Mouse (Mus musculus) naive thymus-derived CD4-positive, alpha-beta T cell, adult 2 months (primary cell): Measurements from ENCODE around the gene Clcf1.

Experiments used
- DNase-seq: peaks from one replicate; pipeline ENCODE4 v3.0.0-alpha.2; 2011; ENCODE audit warnings: low read depth

The Clcf1 gene

GRCm38 (mm10) chr19:4214071-4214770, at the start of gene Clcf1, which contains the start of gene AC109138.7:
Gene Clcf1, plus strand, starts transcription at chr19:4214238.
Gene AC109138.7, plus strand, starts transcription at chr19:4214357.
- peak; percentile 90 for DNase-seq

GRCm38 (mm10) chr19:4164721-4165120, 49.3 kb upstream of the Clcf1 start:
- DNase-seq, result no peak

GRCm38 (mm10) chr19:4166678-4167476, 47.2 kb upstream of the Clcf1 start:
- DNase-seq, result no peak

- peak; percentile 99 for DNase-seq
These were observed 44.7 kb upstream of the Clcf1 start for GRCm38 (mm10) chr19:4169378-4169784.

- DNase-seq, result no peak
These were observed 44.2 kb upstream of the Clcf1 start for GRCm38 (mm10) chr19:4169810-4170209.

- no peak for DNase-seq
These were observed 43.2 kb upstream of the Clcf1 start for GRCm38 (mm10) chr19:4170723-4171392.

GRCm38 (mm10) chr19:4171393-4172290, 42.4 kb upstream of the Clcf1 start:
- no peak for DNase-seq

- DNase-seq, result no peak
These were observed 41.1 kb upstream of the Clcf1 start for GRCm38 (mm10) chr19:4172925-4173324.

- no peak for DNase-seq
These were observed 38.6 kb upstream of the Clcf1 start, which contains the start of gene Carns1 for GRCm38 (mm10) chr19:4175368-4175947. Gene Carns1, minus strand, starts transcription at chr19:4175479.

- no peak for DNase-seq
These were observed 33.6 kb upstream of the Clcf1 start for GRCm38 (mm10) chr19:4180411-4180810.

GRCm38 (mm10) chr19:4181892-4182291, 32.1 kb upstream of the Clcf1 start:
- peak; percentile 77 for DNase-seq

GRCm38 (mm10) chr19:4183689-4184088, 30.3 kb upstream of the Clcf1 start:
- DNase-seq, result no peak

GRCm38 (mm10) chr19:4184976-4185975, 28.8 kb upstream of the Clcf1 start:
- peak; percentile 88 for DNase-seq

- no peak for DNase-seq
These were observed 26.7 kb upstream of the Clcf1 start for GRCm38 (mm10) chr19:4187303-4187702.

- peak; percentile 63 for DNase-seq
These were observed 24.9 kb upstream of the Clcf1 start for GRCm38 (mm10) chr19:4189051-4189620.

GRCm38 (mm10) chr19:4190831-4191334, 23.2 kb upstream of the Clcf1 start, which contains the start of gene Tbc1d10c:
Gene Tbc1d10c, minus strand, starts transcription at chr19:4191284.
- peak; percentile 86 for DNase-seq

- peak; percentile 97 for DNase-seq
These were observed 22.3 kb upstream of the Clcf1 start, which contains the start of gene Ppp1ca for GRCm38 (mm10) chr19:4191528-4192250. Gene Ppp1ca, plus strand, starts transcription at chr19:4192065.

GRCm38 (mm10) chr19:4192251-4192985, 21.6 kb upstream of the Clcf1 start:
- DNase-seq, result no peak
